Mouse (Mus musculus): ENCODE results near the gene Sv2c. TPM values are rescaled to one million over a fixed set of nuclear protein-coding genes. Genes with fewer than 3 reads are reported as not detected.

The Sv2c gene
- polyA plus RNA-seq, 1 experiment from 2014 or later, result 3.0 TPM

DNA sequence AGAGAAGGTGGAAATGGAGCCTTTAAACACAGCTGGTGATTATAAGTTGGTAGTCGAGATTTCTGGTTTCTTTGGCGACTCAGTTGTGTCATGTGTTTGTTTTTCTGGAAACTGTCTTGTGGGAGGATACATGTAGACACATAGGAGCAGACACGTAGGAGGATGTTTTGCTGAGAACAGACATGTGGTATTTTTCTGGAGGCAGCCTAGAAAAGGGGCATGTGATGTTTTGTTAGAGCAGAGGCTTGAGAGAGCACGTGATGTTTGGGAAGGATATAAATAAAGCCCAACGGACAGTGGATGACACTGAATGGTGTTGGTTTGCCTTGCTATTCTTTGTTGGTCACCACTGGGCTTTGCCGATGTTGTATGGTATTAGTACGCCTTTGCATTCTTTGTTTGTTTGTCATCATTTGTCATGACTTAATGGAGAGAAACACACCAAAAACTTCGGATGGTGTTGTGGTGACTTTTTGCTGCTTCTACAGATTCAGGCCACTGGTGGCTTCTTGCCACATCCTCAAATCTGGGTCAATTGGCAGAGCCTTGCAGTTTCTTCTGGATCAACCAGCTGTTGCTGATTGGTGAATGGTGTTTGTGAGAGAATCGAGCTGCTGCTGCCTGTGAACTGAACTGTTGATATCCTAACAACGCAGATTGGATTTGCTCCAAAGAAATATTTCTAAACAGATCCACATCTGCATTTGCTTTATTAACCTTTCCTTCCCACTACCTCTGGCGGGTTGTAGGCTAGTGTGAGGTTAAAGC is 91.9 kb downstream of the Sv2c start:
- ATAC-seq (replicated peaks), result no peak
- H3K36me3 ChIP-seq, result no peaks in the 10 kb centered on the region
- no peak overlapping the region for H3K27ac ChIP-seq (replicated peaks)
- H3K4me1 ChIP-seq, result peaks cover 3% of the 10 kb centered on the region; the same call in 1 of the 2 replicates
- H3K9me3 ChIP-seq, result no peaks in the 10 kb centered on the region
- 87% methylated on average over 11 of the region's 11 CpGs for WGBS
- H3K9ac ChIP-seq (replicated peaks), result no peak overlapping the region
- H3K4me3 ChIP-seq, result no peak overlapping the region
- no peak overlapping the region for H3K4me2 ChIP-seq (replicated peaks)
- no peaks in the 10 kb centered on the region for H3K27me3 ChIP-seq

DNA sequence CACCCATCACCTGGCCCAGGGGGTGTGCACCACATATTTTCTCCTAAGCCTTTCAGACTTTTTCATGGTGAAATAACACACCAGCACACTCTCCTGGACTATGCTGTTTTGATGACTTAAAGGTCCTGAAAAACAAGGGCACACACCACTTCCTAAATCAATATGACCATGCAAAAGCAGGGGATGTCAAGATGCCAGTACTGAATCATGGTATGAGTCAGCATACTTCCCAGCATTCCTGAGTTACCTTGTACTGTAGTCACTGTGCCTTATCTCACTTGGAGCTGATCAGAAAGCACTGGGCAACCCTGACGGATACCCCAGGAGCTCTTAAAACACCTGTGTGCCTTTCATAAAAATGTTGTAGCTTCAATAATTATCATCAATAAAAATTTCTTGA is 92.8 kb downstream of the Sv2c start:
- Histone ChIP-seq H3K9ac (replicated peaks) (no peak overlapping the region), H3K27ac (replicated peaks) (no peak overlapping the region), H3K36me3 (no peaks in the 10 kb centered on the region), H3K4me2 (replicated peaks) (no peak overlapping the region), H3K4me1 (no peaks in the 10 kb centered on the region), H3K4me3 (no peak overlapping the region), H3K27me3 (no peaks in the 10 kb centered on the region), H3K9me3 (no peaks in the 10 kb centered on the region)
- WGBS, result 83% methylated on average over 1 of the region's 1 CpGs
- ATAC-seq (replicated peaks), result no peak

DNA sequence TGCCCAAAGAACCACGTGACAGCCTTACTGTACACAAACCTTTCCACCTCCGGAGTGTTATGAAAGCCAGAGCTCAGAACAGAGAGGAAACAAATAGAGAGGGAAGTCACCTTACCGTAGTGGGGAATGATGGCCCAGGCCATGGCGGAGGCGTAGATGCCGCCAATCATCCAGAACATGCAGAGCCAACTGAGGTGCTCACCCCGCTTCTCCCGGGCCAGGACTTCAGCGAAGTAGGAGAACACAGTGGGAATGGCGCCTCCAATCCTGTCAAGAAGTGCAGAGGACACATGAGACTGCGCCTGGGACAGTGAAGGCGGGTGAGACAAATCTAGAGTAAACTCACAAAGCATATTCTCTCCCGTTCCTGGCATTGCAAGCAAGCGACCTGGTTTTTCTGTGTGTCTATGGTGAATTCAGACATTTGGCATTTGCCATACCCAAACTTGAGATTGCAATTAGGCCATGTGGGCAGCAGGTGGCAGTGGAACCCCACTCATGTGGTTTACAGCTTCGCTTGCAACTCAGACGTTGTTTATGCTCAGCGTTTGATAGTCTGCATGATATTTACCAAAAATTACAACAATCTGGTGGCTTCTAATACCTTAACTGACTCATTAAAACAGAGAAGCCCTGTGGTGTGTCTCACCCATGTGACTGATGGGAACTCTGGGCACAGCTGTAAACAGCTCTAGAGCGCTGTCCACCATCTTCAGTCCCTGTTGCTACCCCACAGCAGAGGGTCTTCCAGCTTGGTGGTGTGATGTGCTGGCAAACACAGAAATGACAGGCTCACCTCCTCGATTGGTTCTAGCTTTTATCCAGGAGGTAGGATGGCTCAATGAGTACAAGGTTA is 101.8 kb downstream of the Sv2c start:
- WGBS, result 62% methylated on average over 19 of the region's 19 CpGs
- H3K4me1 ChIP-seq, result no peaks in the 10 kb centered on the region
- H3K9ac ChIP-seq (replicated peaks), result no peak overlapping the region
- H3K27me3 ChIP-seq, result no peaks in the 10 kb centered on the region
- H3K27ac ChIP-seq (replicated peaks), result no peak overlapping the region
- ATAC-seq (replicated peaks), result peak; percentile 38; the same call in 1 of the 2 replicates
- no peaks in the 10 kb centered on the region for H3K9me3 ChIP-seq
- H3K4me2 ChIP-seq (replicated peaks), result no peak overlapping the region
- H3K36me3 ChIP-seq, result no peaks in the 10 kb centered on the region
- no peak overlapping the region for H3K4me3 ChIP-seq

DNA sequence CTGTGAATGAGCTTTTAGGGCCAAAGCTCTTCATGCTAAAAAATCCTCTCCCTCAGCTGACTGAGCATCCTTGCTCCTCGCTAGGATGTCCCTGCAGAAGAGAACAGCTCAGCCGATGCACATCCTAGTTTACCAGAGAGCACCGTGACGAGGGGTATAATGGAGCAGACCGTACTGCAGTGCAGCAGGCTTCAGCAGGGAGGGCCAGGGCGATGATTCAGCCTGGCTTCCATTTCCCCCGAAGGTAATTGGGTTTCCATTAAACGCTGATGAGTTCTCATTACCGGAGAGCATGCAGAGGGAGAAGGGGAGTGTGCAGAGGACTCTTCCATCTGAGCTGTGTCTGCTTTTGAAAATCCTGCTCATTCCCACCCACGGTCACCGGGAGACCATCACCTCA is 108.5 kb downstream of the Sv2c start:
- H3K4me2 ChIP-seq (replicated peaks), result no peak overlapping the region
- H3K9ac ChIP-seq (replicated peaks), result no peak overlapping the region
- no peak overlapping the region for H3K27ac ChIP-seq (replicated peaks)
- no peaks in the 10 kb centered on the region for H3K27me3 ChIP-seq
- ATAC-seq (replicated peaks), result no peak
- H3K4me3 ChIP-seq, result no peak overlapping the region
- WGBS, result 78% methylated on average over 11 of the region's 11 CpGs
- H3K36me3 ChIP-seq, result no peaks in the 10 kb centered on the region
- H3K9me3 ChIP-seq, result no peaks in the 10 kb centered on the region
- H3K4me1 ChIP-seq, result no peaks in the 10 kb centered on the region

DNA sequence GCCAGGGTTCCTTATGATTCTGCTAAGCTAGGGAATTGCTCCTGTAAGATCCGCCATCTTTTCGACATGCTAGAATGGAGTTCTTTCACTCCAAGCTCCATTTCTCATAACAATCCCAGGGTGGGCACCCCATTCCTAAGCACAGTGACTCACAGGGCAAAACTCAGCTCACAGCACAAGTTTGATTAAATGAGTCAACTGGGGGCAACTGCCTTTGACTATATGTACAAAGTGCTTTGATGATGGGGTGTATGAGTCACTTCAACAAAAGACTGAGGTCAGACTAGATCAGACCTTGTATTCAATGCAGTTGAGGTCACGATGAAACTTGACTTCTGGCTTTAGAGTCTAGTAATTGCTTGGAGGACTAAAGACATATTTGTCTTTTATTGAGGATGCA is 116.9 kb downstream of the Sv2c start:
- Histone ChIP-seq H3K9ac (replicated peaks) (no peak overlapping the region), H3K9me3 (no peaks in the 10 kb centered on the region), H3K4me2 (replicated peaks) (no peak overlapping the region), H3K4me1 (no peaks in the 10 kb centered on the region), H3K27me3 (no peaks in the 10 kb centered on the region), H3K36me3 (no peaks in the 10 kb centered on the region), H3K27ac (replicated peaks) (no peak overlapping the region), H3K4me3 (no peak overlapping the region)
- WGBS, result 95% methylated on average over 3 of the region's 3 CpGs
- no peak for ATAC-seq (replicated peaks)

DNA sequence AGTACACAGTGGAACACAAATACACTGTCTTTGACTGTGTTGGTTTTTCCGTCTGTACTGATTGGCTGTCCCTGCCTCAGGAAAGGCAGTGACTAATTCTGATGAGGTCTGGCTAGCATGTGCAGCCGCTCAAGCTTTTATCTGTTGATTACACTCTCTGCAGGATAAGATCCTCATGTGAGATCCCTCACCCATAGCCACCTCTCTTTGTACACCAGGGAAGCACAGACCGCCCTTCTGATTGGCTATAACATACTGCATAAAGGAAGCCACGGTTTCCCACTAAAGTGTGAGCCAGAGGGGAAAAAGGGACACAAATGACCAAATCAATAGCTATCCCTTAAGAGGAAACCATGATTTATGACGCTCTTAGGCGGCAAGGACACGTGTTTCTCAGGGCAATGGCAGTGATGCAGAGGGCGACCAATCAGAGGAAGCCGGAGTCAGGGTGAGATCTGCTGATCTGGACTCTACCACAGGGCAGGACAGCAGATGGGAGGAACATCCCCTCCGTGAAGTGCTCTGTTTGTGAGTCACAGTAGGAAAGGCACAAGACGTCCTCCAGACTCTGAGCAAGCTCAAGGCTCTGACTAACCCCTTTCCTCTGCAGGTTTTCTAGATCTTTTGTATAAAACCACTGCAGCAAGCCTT is 121.4 kb downstream of the Sv2c start:
- no peak overlapping the region for H3K4me3 ChIP-seq
- 59% methylated on average over 11 of the region's 11 CpGs for WGBS
- no peak overlapping the region for H3K27ac ChIP-seq (replicated peaks)
- ATAC-seq (replicated peaks), result peak; percentile 43; the same call in 1 of the 2 replicates
- no peaks in the 10 kb centered on the region for H3K27me3 ChIP-seq
- no peak overlapping the region for H3K4me2 ChIP-seq (replicated peaks)
- no peaks in the 10 kb centered on the region for H3K36me3 ChIP-seq
- H3K4me1 ChIP-seq, result no peaks in the 10 kb centered on the region
- H3K9me3 ChIP-seq, result no peaks in the 10 kb centered on the region
- no peak overlapping the region for H3K9ac ChIP-seq (replicated peaks)

DNA sequence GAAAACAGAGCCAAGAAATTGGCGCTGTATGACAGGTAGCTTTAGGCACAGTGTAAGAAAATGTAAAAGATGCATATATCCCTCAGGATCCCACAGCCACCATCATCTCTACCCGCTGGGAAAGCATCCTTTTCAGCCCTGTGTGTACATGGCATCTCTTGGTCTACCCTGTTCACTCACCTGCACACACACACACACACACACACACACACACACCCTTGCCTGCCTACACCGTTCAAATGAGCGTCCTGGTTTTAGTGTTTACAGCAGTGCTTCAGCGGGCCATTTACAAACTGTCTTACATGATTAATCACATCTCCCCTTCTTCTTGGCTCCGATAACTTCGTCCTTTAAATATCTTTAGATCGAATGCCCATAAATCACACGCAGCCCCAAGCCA is 123.4 kb downstream of the Sv2c start:
- no peak overlapping the region for H3K9ac ChIP-seq (replicated peaks)
- no peaks in the 10 kb centered on the region for H3K36me3 ChIP-seq
- WGBS, result 84% methylated on average over 9 of the region's 9 CpGs
- no peak overlapping the region for H3K27ac ChIP-seq (replicated peaks)
- no peak for ATAC-seq (replicated peaks)
- H3K4me2 ChIP-seq (replicated peaks), result no peak overlapping the region
- H3K27me3 ChIP-seq, result no peaks in the 10 kb centered on the region
- no peaks in the 10 kb centered on the region for H3K4me1 ChIP-seq
- H3K9me3 ChIP-seq, result no peaks in the 10 kb centered on the region
- H3K4me3 ChIP-seq, result no peak overlapping the region

DNA sequence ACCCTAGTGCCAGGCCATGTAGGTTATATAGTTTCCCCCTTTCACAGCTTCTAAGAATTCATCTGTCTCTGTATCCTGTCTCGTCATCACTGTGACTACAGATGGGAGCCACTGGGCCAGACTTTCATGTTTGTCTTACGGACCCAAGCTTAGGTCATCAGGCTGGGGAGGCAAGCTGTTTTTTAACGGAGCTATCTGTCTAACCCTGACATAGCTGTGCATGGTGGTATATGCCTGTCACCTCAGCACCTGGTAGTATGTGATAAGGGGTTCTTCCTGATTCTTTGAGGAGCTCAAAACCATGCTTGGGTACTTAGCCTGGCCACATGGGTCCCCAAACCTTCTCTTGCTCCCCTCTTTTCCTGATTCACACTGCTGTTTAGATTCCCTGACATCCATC is 124.2 kb downstream of the Sv2c start:
- Histone ChIP-seq H3K9me3 (no peaks in the 10 kb centered on the region), H3K36me3 (no peaks in the 10 kb centered on the region), H3K4me3 (no peak overlapping the region), H3K9ac (replicated peaks) (no peak overlapping the region), H3K4me2 (replicated peaks) (no peak overlapping the region), H3K4me1 (no peaks in the 10 kb centered on the region), H3K27ac (replicated peaks) (no peak overlapping the region), H3K27me3 (no peaks in the 10 kb centered on the region)
- WGBS, result 83% methylated on average over 3 of the region's 3 CpGs
- no peak for ATAC-seq (replicated peaks)

DNA sequence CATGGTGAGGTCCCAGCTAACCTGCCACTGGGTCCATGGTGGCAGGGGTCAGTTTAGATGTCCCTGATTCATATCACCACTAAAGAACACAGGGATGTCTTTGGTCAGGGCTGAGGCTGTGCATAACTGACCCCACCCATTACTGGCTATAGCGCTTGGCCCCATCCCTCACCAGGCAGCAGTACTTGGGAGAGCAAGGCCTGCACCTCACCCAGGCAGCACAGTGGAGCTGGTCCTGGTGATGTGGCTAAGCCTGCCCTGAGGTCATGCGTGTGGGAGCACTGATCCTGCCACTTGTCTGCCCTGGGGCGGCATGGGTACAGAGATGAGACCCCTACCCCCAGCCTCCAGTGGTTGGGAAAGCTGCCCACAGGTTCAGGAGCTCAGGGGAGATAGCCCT is 128.8 kb downstream of the Sv2c start:
- no peak overlapping the region for H3K4me2 ChIP-seq (replicated peaks)
- H3K4me1 ChIP-seq, result no peaks in the 10 kb centered on the region
- peak; percentile 48; the same call in 1 of the 2 replicates for ATAC-seq (replicated peaks)
- H3K27me3 ChIP-seq, result no peaks in the 10 kb centered on the region
- H3K4me3 ChIP-seq, result no peak overlapping the region
- no peaks in the 10 kb centered on the region for H3K36me3 ChIP-seq
- no peak overlapping the region for H3K27ac ChIP-seq (replicated peaks)
- WGBS, result 91% methylated on average over 3 of the region's 3 CpGs
- H3K9ac ChIP-seq (replicated peaks), result no peak overlapping the region
- H3K9me3 ChIP-seq, result no peaks in the 10 kb centered on the region

DNA sequence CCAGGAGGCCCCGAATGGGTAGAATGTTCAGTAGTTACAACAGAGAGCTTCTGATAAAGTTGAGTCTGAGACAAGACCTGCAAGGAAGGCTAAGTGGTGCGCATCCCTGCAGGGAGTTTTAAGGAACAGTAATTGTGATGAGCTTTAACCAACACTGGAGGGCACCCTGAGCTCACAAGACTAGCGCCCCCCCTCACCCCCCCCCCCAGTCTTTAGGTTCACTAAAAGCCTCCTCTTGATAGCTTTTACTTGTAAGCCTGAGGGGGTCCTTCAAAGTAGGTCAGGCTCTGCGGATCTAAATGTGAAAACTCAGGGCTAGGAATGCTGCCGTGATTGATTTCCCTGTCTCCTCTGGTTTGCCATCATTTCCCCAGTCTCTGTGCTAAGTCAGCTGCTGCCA is 129.9 kb downstream of the Sv2c start:
- Histone ChIP-seq H3K27ac (replicated peaks) (no peak overlapping the region), H3K36me3 (no peaks in the 10 kb centered on the region), H3K9me3 (no peaks in the 10 kb centered on the region), H3K4me3 (no peak overlapping the region), H3K4me1 (no peaks in the 10 kb centered on the region), H3K4me2 (replicated peaks) (no peak overlapping the region), H3K27me3 (no peaks in the 10 kb centered on the region), H3K9ac (replicated peaks) (no peak overlapping the region)
- peak; percentile 39; the same call in 1 of the 2 replicates for ATAC-seq (replicated peaks)
- WGBS, result 36% methylated on average over 5 of the region's 5 CpGs

DNA sequence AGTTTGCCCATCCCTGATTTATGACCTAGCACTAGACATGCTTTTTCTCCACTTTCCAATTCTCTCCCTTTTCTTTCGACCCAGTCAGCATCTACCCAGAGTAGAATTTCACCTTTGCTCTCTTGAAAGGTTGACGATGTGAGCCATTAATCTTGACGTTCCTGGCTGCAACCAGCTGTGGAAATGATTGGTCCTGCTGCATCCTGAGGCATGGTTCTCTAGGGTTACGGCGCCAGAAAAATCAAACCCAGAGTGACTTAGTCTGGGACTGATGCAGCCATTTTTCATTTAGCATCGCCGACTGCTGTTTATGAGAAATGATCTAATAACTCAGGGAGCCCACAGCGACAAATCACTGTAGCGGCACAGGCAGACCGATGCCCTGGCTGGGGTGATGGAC is 133.0 kb downstream of the Sv2c start:
- no peak for ATAC-seq (replicated peaks)
- whole genome bisulfite sequencing, result 82% methylated on average over 10 of the region's 10 CpGs
- peaks cover 15% of the 10 kb centered on the region for H3K4me1 ChIP-seq

DNA sequence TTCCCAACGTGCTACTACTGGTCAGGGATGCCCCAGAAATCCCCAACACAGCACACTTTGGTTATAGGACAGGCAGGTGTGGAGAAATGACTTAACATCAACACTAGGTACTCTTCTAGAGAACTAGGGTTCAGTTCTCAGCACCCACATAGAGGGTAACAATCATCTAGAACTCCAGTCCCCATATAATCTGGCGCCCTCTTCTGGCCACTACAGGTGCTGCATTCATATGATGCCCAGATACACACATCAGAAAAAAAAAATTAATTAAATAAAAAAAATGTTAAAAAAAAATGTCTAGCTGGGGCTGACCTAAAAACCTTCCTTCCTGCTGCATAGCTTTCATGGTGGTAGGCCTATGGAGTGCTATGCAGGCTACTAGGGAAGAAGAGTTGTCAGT is 135.1 kb downstream of the Sv2c start:
- no peak overlapping the region for H3K9ac ChIP-seq (replicated peaks)
- H3K36me3 ChIP-seq, result no peaks in the 10 kb centered on the region
- H3K4me3 ChIP-seq, result no peak overlapping the region
- H3K4me1 ChIP-seq, result peaks cover 15% of the 10 kb centered on the region
- no peak for ATAC-seq (replicated peaks)
- H3K4me2 ChIP-seq (replicated peaks), result no peak overlapping the region
- H3K27me3 ChIP-seq, result no peaks in the 10 kb centered on the region
- 57% methylated on average over 2 of the region's 2 CpGs for WGBS
- no peaks in the 10 kb centered on the region for H3K9me3 ChIP-seq
- no peak overlapping the region for H3K27ac ChIP-seq (replicated peaks)

More for the DNA sequence above, 133.0 kb downstream of the Sv2c start:
- H3K36me3 ChIP-seq, result no peaks in the 10 kb centered on the region
- H3K27ac ChIP-seq (replicated peaks), result no peak overlapping the region
- H3K9me3 ChIP-seq, result no peaks in the 10 kb centered on the region
- no peaks in the 10 kb centered on the region for H3K27me3 ChIP-seq
- H3K9ac ChIP-seq (replicated peaks), result no peak overlapping the region
- H3K4me3 ChIP-seq, result no peak overlapping the region
- H3K4me2 ChIP-seq (replicated peaks), result no peak overlapping the region

Data from forebrain, embryonic 15.5 days (tissue).